23 mouse cellular contexts compared by ENCODE assay signal in genomic region chr5:64295621-64296020, GRCm38 (mm10).
DNase-seq lines count a peak whose midpoint lies in the region; ATAC-seq lines count a peak whose summit lies in the region.
"Had no signal": no experiment of that assay in that cellular context is flagged by ENCODE, and none has a peak within 500 bp of the region (broad histone marks: within the 10 kb centered on the region; RNA-seq: fewer than 3 reads in every experiment).

No protein-coding gene starts in this region.

- H3K9me3 ChIP-seq in heart, embryonic 10.5 days, result no peaks in the 10 kb centered on the region
- H3K9me3 ChIP-seq: embryonic facial prominence, embryonic 15.5 days; forebrain, embryonic 10.5 days; heart, embryonic 12.5 days; hindbrain, embryonic 10.5 days had no signal

- H3K36me3 ChIP-seq in heart, embryonic 10.5 days, result peaks cover 34% of the 10 kb centered on the region

- H3K4me3 ChIP-seq in heart, embryonic 10.5 days, result no peak overlapping the region
- H3K4me3 ChIP-seq: embryonic facial prominence, embryonic 15.5 days; erythroblast, embryonic 14.5 days; forebrain, embryonic 10.5 days; heart, embryonic 12.5 days; hindbrain, embryonic 10.5 days had no signal

- H3K27me3 ChIP-seq in heart, embryonic 10.5 days (ENCODE audit: insufficient read depth, poor library complexity, severe bottlenecking), result no peaks in the 10 kb centered on the region
- H3K27me3 ChIP-seq: CH12.LX; embryonic facial prominence, embryonic 15.5 days; heart, embryonic 12.5 days; Patski had no signal

- ATAC-seq in inflammation-experienced regulatory T-cells, adult 6 months, result peak; percentile 72
- ATAC-seq: forebrain, embryonic 16.5 days; Patski had no signal

- no peak for DNase-seq in heart, embryonic 10.5 days (ENCODE audit: low spot score)
- no peak for DNase-seq in heart, adult 9 months (ENCODE audit: low spot score in 2 of 2)
- peak; percentile 38 for DNase-seq in CD4-positive, CD25-positive, alpha-beta regulatory T cell, adult 2 months (ENCODE audit: low read depth, low spot score)
- DNase-seq in T-cell, adult 2 months (ENCODE audit: low spot score), result peak; percentile 8
- DNase-seq in c-Kit-positive CD71-positive TER-119-positive erythroid progenitor cells, embryonic 14.5 days (ENCODE audit: low spot score), result no peak
- no peak for DNase-seq in urinary bladder, adult 18-20 months (ENCODE audit: low spot score in 2 of 2)
- DNase-seq: adrenal gland, adult 8-10 months; adrenal gland, postnatal 36 days; cerebellum, adult 11-12 months; cerebellum, adult 9-11 months; cerebellum, postnatal 36 days; kidney, adult 11 months; kidney, adult 9 months had no signal

- peaks cover 27% of the 10 kb centered on the region for H3K4me1 ChIP-seq in heart, embryonic 10.5 days

- 0 out of 2 replicates have a peak overlapping the region, but pooled peaks have one; percentile 2 for H3K27ac ChIP-seq in heart, embryonic 10.5 days
- H3K27ac ChIP-seq: embryonic facial prominence, embryonic 15.5 days; forebrain, embryonic 10.5 days; hindbrain, embryonic 14.5 days had no signal

Comparison
In these comparisons a context has a peak if more than half of its experiments do, and no peak if none do; other contexts are left out.
1. DNase-seq: peak in CD4-positive, CD25-positive, alpha-beta regulatory T cell, adult 2 months (single experiment) and T-cell, adult 2 months (single experiment); none in heart, embryonic 10.5 days (single experiment), heart, adult 9 months (0 of 2), c-Kit-positive CD71-positive TER-119-positive erythroid progenitor cells, embryonic 14.5 days (single experiment) and urinary bladder, adult 18-20 months (0 of 2).